Mouse (Mus musculus): ENCODE data around the gene Satb1. TPM values are rescaled to one million over a fixed set of nuclear protein-coding genes. Genes with fewer than 3 reads are reported as not detected.

Satb1 gene
- polyA plus RNA-seq, 1 experiment from 2014 or later: 3.3 TPM

GRCm38 (mm10) chr17:51855261-51855660 is 22.2 kb upstream of the Satb1 start:
- Histone ChIP-seq H3K27ac (ENCODE audit: low read length) (no peak overlapping the region), H3K4me1 (ENCODE audit: control insufficient read depth, insufficient read depth, low read length) (no peaks in the 10 kb centered on the region), H3K9me3 (ENCODE audit: control insufficient read depth, low read length) (no peaks in the 10 kb centered on the region), H3K36me3 (ENCODE audit: control insufficient read depth, insufficient read depth, low read length) (no peaks in the 10 kb centered on the region), H3K4me3 (ENCODE audit: low read length) (no peak overlapping the region), H3K9ac (ENCODE audit: low read depth, low read length) (no peak overlapping the region), H3K4me2 (ENCODE audit: low read depth, low read length) (no peak overlapping the region), H3K27me3 (replicated peaks; ENCODE audit: control insufficient read depth, insufficient read depth, low read length) (no peaks in the 10 kb centered on the region)
- 74% methylated on average over 3 of the region's 3 CpGs for WGBS
- ATAC-seq: no peak

- no peaks in the 10 kb centered on the region for H3K4me1 ChIP-seq (ENCODE audit: control insufficient read depth, insufficient read depth, low read length)
- no peak overlapping the region for H3K4me2 ChIP-seq (ENCODE audit: low read depth, low read length)
- no peak overlapping the region for H3K9ac ChIP-seq (ENCODE audit: low read depth, low read length)
- H3K36me3 ChIP-seq (ENCODE audit: control insufficient read depth, insufficient read depth, low read length): no peaks in the 10 kb centered on the region
- 68% methylated on average over 5 of the region's 5 CpGs for WGBS
- H3K27me3 ChIP-seq (replicated peaks; ENCODE audit: control insufficient read depth, insufficient read depth, low read length): no peaks in the 10 kb centered on the region
- no peak overlapping the region for H3K27ac ChIP-seq (ENCODE audit: low read length)
- no peak overlapping the region for H3K4me3 ChIP-seq (ENCODE audit: low read length)
- ATAC-seq: no peak
- no peaks in the 10 kb centered on the region for H3K9me3 ChIP-seq (ENCODE audit: control insufficient read depth, low read length)
Measured at GRCm38 (mm10) chr17:51853952-51854351, 20.9 kb upstream of the Satb1 start.

DNA sequence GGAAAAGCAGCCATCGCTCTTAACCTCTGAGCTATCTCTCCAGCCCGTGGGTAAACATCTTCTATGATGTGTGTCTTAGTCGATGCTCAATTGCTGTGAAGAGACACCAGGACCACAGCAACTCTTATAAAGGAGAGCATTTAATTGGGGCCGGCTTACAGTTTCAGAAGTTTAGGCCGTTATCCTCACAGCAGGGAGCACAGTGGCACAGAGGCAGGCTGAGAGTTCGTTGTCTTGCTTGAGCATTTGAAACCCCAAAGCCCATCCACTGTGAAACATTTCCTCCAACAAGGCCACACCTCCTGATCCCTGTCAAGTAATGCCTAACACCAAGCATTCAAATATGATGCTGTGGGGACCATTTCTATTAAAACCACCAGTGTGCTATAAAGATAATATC is 7.5 kb upstream of the Satb1 start:
- Histone ChIP-seq H3K27me3 (replicated peaks; ENCODE audit: control insufficient read depth, insufficient read depth, low read length) (no peaks in the 10 kb centered on the region), H3K27ac (ENCODE audit: low read length) (no peak overlapping the region), H3K9me3 (ENCODE audit: control insufficient read depth, low read length) (no peaks in the 10 kb centered on the region), H3K4me2 (ENCODE audit: low read depth, low read length) (no peak overlapping the region), H3K36me3 (ENCODE audit: control insufficient read depth, insufficient read depth, low read length) (no peaks in the 10 kb centered on the region), H3K9ac (ENCODE audit: low read depth, low read length) (no peak overlapping the region), H3K4me3 (ENCODE audit: low read length) (no peak overlapping the region), H3K4me1 (ENCODE audit: control insufficient read depth, insufficient read depth, low read length) (no peaks in the 10 kb centered on the region)
- ATAC-seq: no peak
- WGBS: 84% methylated on average over 6 of the region's 6 CpGs

DNA sequence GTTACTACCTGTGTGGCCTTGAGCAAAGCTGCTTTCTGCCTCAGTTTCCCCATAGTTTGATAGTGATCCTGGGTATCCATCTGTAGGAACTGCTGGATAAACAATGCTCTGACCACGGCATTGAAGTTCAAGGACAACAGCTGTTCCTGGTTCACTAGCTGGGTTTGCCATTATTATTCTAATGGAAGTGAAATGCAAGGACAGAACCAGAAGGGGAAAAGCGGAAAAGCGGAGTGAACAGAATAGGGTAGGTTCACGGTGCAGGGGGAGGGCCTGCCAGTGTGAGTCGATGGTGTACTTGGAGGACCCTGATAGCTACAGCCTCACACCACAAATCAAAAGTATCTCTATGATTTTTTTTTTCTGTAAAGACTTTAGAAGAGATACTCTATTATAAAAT is 6.4 kb upstream of the Satb1 start:
- no peaks in the 10 kb centered on the region for H3K9me3 ChIP-seq (ENCODE audit: control insufficient read depth, low read length)
- H3K4me2 ChIP-seq (ENCODE audit: low read depth, low read length): no peak overlapping the region
- H3K27ac ChIP-seq (ENCODE audit: low read length): no peak overlapping the region
- WGBS: 84% methylated on average over 5 of the region's 5 CpGs
- H3K36me3 ChIP-seq (ENCODE audit: control insufficient read depth, insufficient read depth, low read length): no peaks in the 10 kb centered on the region
- H3K4me1 ChIP-seq (ENCODE audit: control insufficient read depth, insufficient read depth, low read length): no peaks in the 10 kb centered on the region
- H3K4me3 ChIP-seq (ENCODE audit: low read length): no peak overlapping the region
- peaks cover 9% of the 10 kb centered on the region for H3K27me3 ChIP-seq (replicated peaks; ENCODE audit: control insufficient read depth, insufficient read depth, low read length)
- ATAC-seq: no peak
- no peak overlapping the region for H3K9ac ChIP-seq (ENCODE audit: low read depth, low read length)

DNA sequence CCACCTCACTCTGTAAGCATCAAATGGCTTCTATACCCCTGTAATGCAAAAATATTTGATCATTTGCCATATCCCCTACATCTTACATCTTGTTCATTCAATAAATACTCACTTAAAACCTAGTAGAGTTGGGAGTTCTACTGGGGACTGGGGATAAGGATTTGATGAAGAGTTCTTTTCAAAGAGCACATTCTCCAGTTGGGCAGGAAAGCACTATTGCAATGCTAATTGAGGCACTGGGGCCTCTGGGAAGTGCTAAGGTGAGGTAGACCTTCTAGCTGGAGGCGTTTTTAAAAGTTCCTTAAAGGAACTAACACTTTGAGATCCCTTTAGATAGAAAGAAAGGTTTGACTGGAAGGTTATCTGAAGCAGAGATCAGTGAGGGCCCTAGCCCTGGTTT is 3.8 kb upstream of the Satb1 start:
- no peaks in the 10 kb centered on the region for H3K9me3 ChIP-seq (ENCODE audit: control insufficient read depth, low read length)
- peaks cover 25% of the 10 kb centered on the region for H3K27me3 ChIP-seq (replicated peaks; ENCODE audit: control insufficient read depth, insufficient read depth, low read length)
- no peak overlapping the region for H3K4me3 ChIP-seq (ENCODE audit: low read length)
- no peak for ATAC-seq
- H3K4me2 ChIP-seq (ENCODE audit: low read depth, low read length): no peak overlapping the region
- no peaks in the 10 kb centered on the region for H3K36me3 ChIP-seq (ENCODE audit: control insufficient read depth, insufficient read depth, low read length)
- H3K27ac ChIP-seq (ENCODE audit: low read length): no peak overlapping the region
- no peak overlapping the region for H3K9ac ChIP-seq (ENCODE audit: low read depth, low read length)
- peaks cover 6% of the 10 kb centered on the region; the same call in 1 of the 2 replicates for H3K4me1 ChIP-seq (ENCODE audit: control insufficient read depth, insufficient read depth, low read length)
- 18% methylated on average over 1 of the region's 1 CpGs for WGBS

DNA sequence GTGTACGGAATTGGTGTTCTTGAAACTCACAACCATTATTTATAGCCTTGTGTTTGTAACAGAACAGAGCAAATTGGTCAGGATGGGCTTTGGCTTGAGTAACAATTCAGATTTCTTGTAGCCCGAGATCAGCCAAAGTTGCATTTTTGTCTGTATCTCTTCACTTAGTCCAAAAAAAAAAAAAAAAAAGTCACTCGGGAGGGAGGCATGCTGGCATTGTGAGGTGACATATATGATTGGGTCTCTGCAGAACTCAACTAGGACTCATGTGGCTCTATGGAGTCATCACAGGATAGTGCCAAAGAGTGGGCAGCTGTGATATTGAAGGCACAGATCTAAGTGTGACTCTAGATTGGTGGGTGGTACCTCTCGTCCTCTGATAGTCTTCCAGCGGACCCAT is 3.2 kb upstream of the Satb1 start:
- Histone ChIP-seq H3K4me3 (ENCODE audit: low read length) (no peak overlapping the region), H3K4me1 (ENCODE audit: control insufficient read depth, insufficient read depth, low read length) (peaks cover 12% of the 10 kb centered on the region; the same call in 1 of the 2 replicates), H3K4me2 (ENCODE audit: low read depth, low read length) (no peak overlapping the region), H3K9ac (ENCODE audit: low read depth, low read length) (no peak overlapping the region), H3K27ac (ENCODE audit: low read length) (no peak overlapping the region), H3K27me3 (replicated peaks; ENCODE audit: control insufficient read depth, insufficient read depth, low read length) (peaks cover 31% of the 10 kb centered on the region), H3K36me3 (ENCODE audit: control insufficient read depth, insufficient read depth, low read length) (no peaks in the 10 kb centered on the region), H3K9me3 (ENCODE audit: control insufficient read depth, low read length) (no peaks in the 10 kb centered on the region)
- ATAC-seq: no peak
- 89% methylated on average over 5 of the region's 5 CpGs for WGBS

DNA sequence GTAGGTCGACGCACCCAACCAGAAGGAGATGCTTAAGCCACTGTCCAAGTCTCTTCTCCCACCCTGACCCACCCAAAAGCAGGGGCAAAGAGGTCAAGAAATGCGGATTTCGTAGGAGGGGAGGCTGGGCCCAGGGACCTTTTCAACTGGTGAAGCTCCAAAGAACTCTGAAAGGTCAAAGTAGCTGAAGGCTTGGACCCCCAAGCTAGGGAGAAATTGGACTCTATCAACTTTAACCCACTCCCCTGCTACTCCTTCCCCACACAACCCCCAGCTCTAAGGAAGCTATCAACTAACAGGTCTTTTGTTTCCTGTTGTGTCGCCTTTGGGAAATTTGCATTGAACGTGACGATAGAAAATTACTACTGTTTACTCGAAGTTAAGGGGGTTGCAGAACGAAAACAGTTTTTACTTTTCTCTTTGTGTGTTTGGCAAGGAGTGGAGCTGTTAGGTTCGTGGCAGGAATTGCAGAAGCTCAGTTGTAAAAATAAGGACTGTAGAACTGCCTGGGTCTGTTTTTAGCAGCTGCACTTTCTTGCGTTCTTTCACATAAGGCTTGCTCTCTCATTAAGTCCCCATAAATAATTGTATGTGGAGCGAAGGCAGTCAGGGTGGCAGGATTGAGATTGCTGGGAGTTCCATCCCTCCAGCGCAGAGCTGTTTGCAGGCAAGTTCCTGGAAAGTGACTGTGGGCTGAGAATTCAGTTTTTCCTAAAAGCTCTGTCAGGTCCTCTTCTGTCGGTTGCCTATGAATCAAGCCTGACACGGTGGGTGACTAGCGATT is 680 bp upstream of the Satb1 start:
- Histone ChIP-seq H3K36me3 (ENCODE audit: control insufficient read depth, insufficient read depth, low read length) (no peaks in the 10 kb centered on the region), H3K27ac (ENCODE audit: low read length) (no peak overlapping the region), H3K4me1 (ENCODE audit: control insufficient read depth, insufficient read depth, low read length) (peaks cover 12% of the 10 kb centered on the region; the same call in 1 of the 2 replicates), H3K4me3 (ENCODE audit: low read length) (peak overlapping the region; percentile 67; the same call in 1 of the 2 replicates), H3K27me3 (replicated peaks; ENCODE audit: control insufficient read depth, insufficient read depth, low read length) (peaks cover 40% of the 10 kb centered on the region), H3K9me3 (ENCODE audit: control insufficient read depth, low read length) (no peaks in the 10 kb centered on the region), H3K9ac (ENCODE audit: low read depth, low read length) (no peak overlapping the region), H3K4me2 (ENCODE audit: low read depth, low read length) (peak overlapping the region; percentile 99; the same call in 1 of the 2 replicates)
- ATAC-seq: no peak
- WGBS: 3% methylated on average over 16 of the region's 16 CpGs

DNA sequence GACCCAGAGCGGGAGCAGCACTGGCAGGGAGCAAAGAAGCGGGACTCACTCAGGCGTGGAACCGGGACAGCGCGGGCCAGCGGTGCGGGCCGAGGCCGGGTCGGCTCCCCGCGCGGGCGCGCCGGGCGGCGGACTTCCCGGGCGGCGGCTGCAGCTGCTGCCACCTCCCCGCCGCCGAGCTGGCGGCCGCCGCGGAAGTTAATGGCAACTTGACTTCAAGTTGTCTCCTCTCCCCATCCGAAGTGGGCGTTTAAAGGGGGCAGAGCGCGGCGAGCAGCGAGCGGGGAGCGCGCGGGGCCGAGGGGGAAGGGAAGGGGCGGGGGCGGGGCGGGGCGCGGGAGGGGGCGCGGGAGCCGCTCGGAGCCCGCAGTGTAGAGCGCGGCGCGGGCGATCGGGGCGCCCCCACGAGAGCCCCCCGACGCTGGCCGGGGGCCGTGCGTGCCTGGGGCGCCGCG is 642 bp downstream of the Satb1 start:
- Histone ChIP-seq H3K9me3 (ENCODE audit: control insufficient read depth, low read length) (no peaks in the 10 kb centered on the region), H3K4me3 (ENCODE audit: low read length) (peak overlapping the region; percentile 67), H3K4me1 (ENCODE audit: control insufficient read depth, insufficient read depth, low read length) (peaks cover 12% of the 10 kb centered on the region; the same call in 1 of the 2 replicates), H3K9ac (ENCODE audit: low read depth, low read length) (peak overlapping the region; percentile 60), H3K4me2 (ENCODE audit: low read depth, low read length) (peak overlapping the region; percentile 99), H3K27me3 (replicated peaks; ENCODE audit: control insufficient read depth, insufficient read depth, low read length) (peaks cover 45% of the 10 kb centered on the region), H3K36me3 (ENCODE audit: control insufficient read depth, insufficient read depth, low read length) (no peaks in the 10 kb centered on the region), H3K27ac (ENCODE audit: low read length) (no peak overlapping the region)
- under 1% methylated on average over 45 of the region's 66 CpGs for WGBS
- peak; percentile 81 for ATAC-seq

GRCm38 (mm10) chr17:51831702-51832420 is 1.2 kb downstream of the Satb1 start:
- no peak overlapping the region for H3K27ac ChIP-seq (ENCODE audit: low read length)
- ATAC-seq: peak; percentile 6

More at GRCm38 (mm10) chr17:51831702-51832420, 1.2 kb downstream of the Satb1 start:
- Histone ChIP-seq H3K9me3 (ENCODE audit: control insufficient read depth, low read length) (no peaks in the 10 kb centered on the region), H3K4me2 (ENCODE audit: low read depth, low read length) (peak overlapping the region; percentile 99), H3K4me1 (ENCODE audit: control insufficient read depth, insufficient read depth, low read length) (peaks cover 12% of the 10 kb centered on the region; the same call in 1 of the 2 replicates), H3K36me3 (ENCODE audit: control insufficient read depth, insufficient read depth, low read length) (no peaks in the 10 kb centered on the region), H3K27me3 (replicated peaks; ENCODE audit: control insufficient read depth, insufficient read depth, low read length) (peaks cover 45% of the 10 kb centered on the region), H3K4me3 (ENCODE audit: low read length) (peak overlapping the region; percentile 67), H3K9ac (ENCODE audit: low read depth, low read length) (peak overlapping the region; percentile 60)
- under 1% methylated on average over 57 of the region's 57 CpGs for WGBS

All from intestine, embryonic 16.5 days (tissue).